Mouse (Mus musculus) bone marrow macrophage, adult 2 months (primary cell): ENCODE results near the gene Sec61g. TPM values are rescaled to one million over a fixed set of nuclear protein-coding genes. Genes with fewer than 3 reads are reported as not detected.

ENCODE experiments used
- H3K27ac ChIP-seq: 2 replicates; pipeline ENCODE4 v1.5.1; 2012; ENCODE audit warnings: low read depth, low read length; ENCODE audit not compliant: insufficient read depth
- H3K4me1 ChIP-seq: 2 replicates; pipeline ENCODE4 v1.6.1; 2012; ENCODE audit warnings: low read length; ENCODE audit not compliant: control insufficient read depth, insufficient read depth
- H3K4me3 ChIP-seq: 2 replicates; pipeline ENCODE4 v1.5.1; 2012; ENCODE audit warnings: mild to moderate bottlenecking, low read length, moderate library complexity; ENCODE audit not compliant: insufficient read depth
- CTCF ChIP-seq: IDR thresholded peaks from 2 replicates; pipeline ENCODE4 v1.5.1; 2012; ENCODE audit warnings: low read depth, mild to moderate bottlenecking, low read length, moderate library complexity
- POLR2A ChIP-seq: IDR thresholded peaks from 2 replicates; pipeline ENCODE4 v1.6.1; 2012; ENCODE audit warnings: mild to moderate bottlenecking, low read depth, low read length, borderline replicate concordance
- polyA plus RNA-seq: library from polyadenylated mRNA; stranded (reverse); fragments of >200 nt; gene quantifications from 2 replicates; pipeline ENCODE4 v1.2.4, GENCODE M21; 2012; ENCODE audit not compliant: missing spikeins, insufficient read depth, insufficient read length

Sec61g gene
- 7.1 and 57.4 TPM in 2 replicates for polyA plus RNA-seq

DNA sequence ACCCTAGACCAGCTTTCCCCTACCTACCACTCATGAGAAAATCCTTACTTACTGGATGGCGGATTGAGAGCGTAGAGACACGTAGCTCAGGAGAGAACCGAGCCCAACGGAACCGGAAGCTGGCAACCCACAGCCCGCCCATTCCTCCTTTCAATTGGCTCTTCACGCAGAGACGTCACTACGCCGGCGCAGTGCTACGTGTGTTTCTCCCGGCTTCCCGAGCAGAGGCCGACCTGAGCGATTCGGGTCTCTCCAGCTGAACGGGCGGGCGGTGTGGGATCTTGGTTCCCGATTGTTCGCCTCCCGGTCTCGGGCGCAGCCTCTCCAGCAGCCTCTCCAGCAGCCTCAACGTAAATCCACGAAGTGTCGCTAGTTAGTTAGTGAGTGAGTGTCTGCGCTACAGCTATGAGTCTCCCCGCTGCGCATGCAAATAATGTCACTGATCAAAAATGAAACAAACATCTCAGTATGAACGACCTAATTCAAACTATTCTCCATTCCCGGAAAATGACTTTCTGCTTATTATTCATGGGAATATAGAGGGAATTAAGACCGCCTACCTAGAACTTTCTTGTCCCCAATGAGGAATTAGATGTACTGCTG lies at the start of gene Sec61g:
Gene Sec61g (minus strand): TSS at position 433 of the 603 bp plus-strand sequence.
- H3K4me1 ChIP-seq = 0 out of 2 replicates have a peak, but pooled peaks cover 2% of the 10 kb centered on the region
- peak within 1 kb of the TSS; percentile 74 for H3K4me3 ChIP-seq
- no peak for TF ChIP-seq CTCF
- TF ChIP-seq POLR2A = no peak
- peak within 1 kb of the TSS; percentile 66 for H3K27ac ChIP-seq

DNA sequence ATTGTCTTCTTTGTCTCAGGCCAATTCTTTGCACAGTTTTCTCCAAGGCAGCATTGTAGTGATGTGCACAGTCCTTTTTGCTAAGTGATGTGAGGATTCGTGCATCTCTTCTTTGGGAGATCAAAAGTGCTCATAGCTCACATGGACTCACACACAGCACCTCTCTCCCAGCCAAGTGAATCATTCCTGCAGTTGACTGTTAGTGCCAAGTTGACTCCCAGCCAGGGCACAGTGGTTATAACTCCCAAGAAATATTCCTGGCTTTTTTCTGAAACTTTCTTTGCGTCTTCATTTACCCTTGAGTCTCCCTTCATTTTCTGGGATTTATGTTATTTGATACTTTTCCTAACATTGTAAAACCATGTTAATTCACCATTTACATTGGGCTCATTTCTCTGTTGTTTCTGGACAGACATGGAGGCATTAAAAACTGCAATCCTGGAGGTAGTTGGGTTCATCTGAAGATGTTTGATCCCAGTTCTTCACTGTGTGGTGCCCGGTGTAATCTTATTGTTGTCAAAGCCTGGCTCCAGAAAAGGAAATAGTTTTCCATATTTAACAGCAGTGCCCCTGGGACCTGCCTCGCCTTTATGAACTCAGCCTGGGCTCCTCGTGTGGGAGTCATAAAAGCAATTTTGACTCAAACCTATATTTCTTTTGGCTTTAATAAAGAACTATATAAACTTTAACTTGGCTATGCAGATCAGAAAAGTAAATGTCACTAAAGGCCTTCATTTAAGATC lies 38.3 kb upstream of the Sec61g start:
- no peaks in the 10 kb centered on the region for H3K4me1 ChIP-seq
- no peak overlapping the region for H3K4me3 ChIP-seq
- no peak overlapping the region for H3K27ac ChIP-seq
- TF ChIP-seq POLR2A (no peak), CTCF (no peak)

DNA sequence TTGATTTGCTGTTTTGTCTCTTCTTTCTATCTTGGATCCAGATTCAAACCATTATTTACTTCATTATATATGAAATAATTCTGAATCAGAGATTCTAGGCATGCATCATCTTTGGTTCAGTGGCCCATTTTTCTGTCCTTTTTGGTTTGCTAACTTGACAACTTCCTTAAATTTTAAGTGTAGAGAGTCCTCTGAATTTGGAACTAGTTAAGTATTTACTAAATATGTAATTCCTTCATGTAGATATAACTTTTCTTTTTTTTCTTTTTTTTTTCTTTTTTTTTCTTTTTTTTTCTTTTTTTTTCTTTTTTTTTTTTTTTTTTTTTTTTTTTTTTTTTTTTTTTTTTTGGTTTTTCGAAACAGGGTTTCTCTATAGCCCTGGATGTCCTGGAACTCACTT lies 29.1 kb upstream of the Sec61g start:
- Histone ChIP-seq H3K27ac (no peak overlapping the region), H3K4me1 (peaks cover 4% of the 10 kb centered on the region), H3K4me3 (no peak overlapping the region)
- no peak for TF ChIP-seq CTCF
- no peak for TF ChIP-seq POLR2A

DNA sequence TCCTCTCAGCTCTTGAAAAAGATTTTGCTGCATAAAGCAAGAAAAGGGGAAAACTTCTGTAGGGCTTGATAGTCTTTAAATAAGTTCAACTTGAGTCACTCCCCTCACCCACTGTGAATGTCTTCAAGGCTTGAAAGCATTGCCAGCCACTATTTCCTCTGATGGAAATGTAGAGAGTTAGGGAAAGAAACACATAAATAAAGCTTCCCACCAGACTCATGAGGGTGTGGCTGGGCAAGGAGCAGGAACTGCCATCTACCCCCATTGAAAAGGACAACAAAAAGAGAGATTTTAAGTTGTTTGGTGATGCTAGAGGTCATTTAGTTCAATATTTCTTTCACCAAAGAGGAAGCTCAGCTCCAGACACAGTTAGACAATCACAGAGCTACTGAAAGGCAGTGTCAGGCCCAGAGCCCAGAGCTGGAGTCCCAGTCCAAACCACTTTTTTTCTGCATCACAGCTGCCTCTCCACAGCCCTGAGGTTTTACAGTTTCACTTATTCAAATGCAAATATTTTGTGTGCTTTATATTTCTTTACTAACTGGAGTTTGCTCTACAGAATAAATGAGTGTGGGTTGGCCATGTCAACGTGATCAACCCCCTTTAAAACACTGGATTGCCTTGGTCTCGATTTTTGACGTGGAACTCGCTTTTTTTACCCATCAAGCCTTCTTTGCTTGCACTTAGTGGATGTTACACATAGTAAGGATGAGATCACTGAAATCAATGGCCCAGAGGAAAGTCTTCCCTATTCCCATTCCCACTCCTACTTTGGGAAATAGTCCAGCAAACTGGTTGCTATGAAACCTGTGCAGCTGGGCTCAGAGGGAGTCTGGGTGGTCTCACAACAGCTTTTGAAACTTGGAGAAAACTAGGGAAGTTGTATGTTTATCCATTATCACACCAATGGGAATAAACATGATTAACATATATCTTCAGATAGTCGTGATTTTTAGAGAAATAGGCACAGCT lies 26.6 kb upstream of the Sec61g start:
- no peak for TF ChIP-seq CTCF
- no peak for TF ChIP-seq POLR2A
- Histone ChIP-seq H3K4me3 (no peak overlapping the region), H3K4me1 (peaks cover 4% of the 10 kb centered on the region), H3K27ac (no peak overlapping the region)

DNA sequence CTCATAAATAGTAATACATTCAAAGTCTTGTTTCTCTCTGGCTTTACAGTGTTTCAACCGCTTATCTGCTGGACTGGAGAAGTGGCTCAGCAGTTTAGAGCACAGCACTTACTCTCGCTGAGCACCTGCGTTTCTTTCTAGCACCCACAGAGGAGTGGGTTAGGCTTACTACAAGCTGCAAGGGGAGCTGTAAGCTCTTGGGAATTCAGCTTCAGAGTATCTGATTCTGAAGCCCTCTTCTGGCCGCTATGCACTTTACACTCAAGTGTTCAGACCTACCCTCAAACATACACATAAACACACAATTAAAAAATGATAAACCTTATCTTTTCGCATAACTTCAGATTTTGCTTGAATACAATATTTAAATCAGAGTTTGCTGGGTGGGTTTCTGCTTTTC lies 24.6 kb upstream of the Sec61g start:
- Histone ChIP-seq H3K27ac (no peak overlapping the region), H3K4me1 (peaks cover under 1% of the 10 kb centered on the region; the same call in 1 of the 2 replicates), H3K4me3 (no peak overlapping the region)
- no peak for TF ChIP-seq CTCF
- TF ChIP-seq POLR2A = no peak

DNA sequence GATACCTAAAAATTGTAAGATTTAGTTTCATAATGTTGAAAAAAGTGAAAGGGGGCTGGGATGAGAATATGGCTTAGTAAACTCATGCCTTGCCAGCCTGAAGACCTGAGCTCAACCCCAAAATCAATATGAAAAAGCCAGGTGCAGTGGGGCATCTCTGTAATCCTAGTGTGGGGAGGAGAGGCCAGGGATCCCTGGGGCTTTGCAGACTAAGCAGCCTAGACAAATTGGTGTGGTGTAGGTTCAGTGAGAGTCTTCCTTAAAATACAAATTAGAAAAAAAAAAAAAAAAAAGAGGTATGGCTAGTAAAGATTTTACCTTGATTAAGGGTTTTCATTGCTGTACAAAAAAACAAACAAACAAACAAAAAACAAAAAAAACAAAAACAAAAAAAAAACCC lies 20.6 kb upstream of the Sec61g start:
- no peak for TF ChIP-seq POLR2A
- no peak for TF ChIP-seq CTCF
- Histone ChIP-seq H3K4me1 (no peaks in the 10 kb centered on the region), H3K4me3 (no peak overlapping the region), H3K27ac (no peak overlapping the region)

DNA sequence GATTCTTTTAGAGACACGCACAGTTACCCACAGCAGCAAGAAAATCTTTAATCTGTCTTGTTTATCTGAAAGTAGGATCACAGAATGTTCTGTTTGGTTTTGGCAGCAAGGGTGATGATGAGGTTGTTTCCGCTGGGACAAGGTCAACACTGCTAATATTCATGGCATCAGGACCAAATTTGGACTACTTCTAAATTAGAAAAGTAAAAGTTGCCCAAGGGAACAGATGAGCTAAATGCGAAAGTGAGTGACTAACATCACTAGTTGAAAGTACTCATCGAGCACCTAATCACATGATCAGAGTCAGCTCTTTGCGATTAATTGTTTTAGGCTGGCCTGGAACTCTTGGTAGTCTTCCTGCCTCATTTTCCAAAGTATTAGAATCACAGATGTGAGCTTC lies 20.1 kb upstream of the Sec61g start:
- Histone ChIP-seq H3K4me1 (no peaks in the 10 kb centered on the region), H3K27ac (no peak overlapping the region), H3K4me3 (no peak overlapping the region)
- TF ChIP-seq POLR2A (no peak), CTCF (no peak)

DNA sequence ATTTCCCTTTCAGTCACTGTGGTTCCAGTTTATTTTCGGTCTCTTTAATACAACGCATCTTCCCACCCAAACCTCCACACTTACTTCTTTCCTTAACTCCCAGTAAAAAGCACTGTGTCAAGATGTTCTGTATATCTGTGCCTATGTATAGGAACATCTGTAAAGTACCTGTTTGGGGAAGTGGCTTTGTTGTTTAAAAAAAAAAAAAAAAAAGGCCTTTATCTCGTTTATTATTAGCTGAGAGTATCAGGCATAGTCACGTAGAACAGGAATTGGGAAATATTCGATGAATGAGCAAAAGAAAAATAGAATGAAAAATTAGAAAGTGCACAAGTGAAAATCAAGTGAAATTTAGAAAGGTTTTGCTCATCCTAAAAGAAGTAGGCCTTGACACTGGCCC lies 19.5 kb upstream of the Sec61g start:
- Histone ChIP-seq H3K27ac (no peak overlapping the region), H3K4me1 (no peaks in the 10 kb centered on the region), H3K4me3 (no peak overlapping the region)
- TF ChIP-seq POLR2A = no peak
- no peak for TF ChIP-seq CTCF

DNA sequence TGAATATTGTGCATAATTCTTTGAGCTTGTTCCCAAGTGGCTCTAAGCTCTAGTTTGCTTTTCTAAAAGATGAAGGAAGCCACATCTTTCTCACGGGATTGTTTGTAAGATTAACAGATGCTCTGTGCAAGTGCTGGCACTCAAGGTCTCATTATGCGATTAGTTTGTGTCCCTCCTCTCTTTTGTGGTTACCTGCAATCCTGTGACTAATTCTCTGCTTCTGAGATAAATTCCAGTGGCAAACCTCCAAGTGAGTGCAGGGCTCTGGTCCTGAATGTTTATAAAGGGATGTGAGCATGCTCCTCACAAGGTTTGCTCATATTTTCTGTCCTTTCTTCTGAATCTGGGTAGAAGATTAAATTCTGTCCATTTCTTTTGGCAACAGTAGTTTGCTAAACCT lies 18.2 kb upstream of the Sec61g start:
- no peaks in the 10 kb centered on the region for H3K4me1 ChIP-seq
- TF ChIP-seq CTCF (no peak), POLR2A (no peak)
- no peak overlapping the region for H3K27ac ChIP-seq
- no peak overlapping the region for H3K4me3 ChIP-seq

DNA sequence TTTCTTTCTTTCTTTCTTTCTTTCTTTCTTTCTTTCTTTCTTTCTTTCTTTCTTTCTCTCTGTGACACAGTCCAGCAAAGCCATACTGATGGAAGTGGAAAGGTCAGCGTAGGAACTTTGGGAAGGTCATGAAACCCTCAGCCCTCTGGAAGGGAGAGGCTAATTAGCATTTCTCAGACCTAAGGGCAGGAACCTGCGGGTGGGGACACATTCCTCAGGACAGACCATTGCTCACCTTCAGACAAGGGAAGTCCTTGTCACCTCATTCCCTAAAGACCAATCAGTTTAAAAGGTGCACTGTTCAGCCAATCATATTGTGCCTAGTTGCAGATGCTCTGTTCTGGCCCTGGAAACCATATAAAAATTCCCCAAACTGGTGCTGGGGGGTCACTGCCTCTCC lies 17.4 kb upstream of the Sec61g start:
- no peak overlapping the region for H3K4me3 ChIP-seq
- H3K27ac ChIP-seq = no peak overlapping the region
- TF ChIP-seq POLR2A (no peak), CTCF (no peak)
- no peaks in the 10 kb centered on the region for H3K4me1 ChIP-seq
